Mouse (Mus musculus) stomach, postnatal 0 days (tissue): Measurements from ENCODE around the gene Appbp2. TPM values are rescaled to one million over a fixed set of nuclear protein-coding genes. Genes with fewer than 3 reads are reported as not detected.
A peak's percentile ranks its signal among the peaks of the same experiment; 100 is the strongest.

Experiments used
- ATAC-seq: fragments of 200-750 bp; cut with Nextera tagmentation; 2 replicates; pipeline ENCODE4 v1.8.0; 2017; ENCODE audit not compliant: low FRiP score, low TSS enrichment
- DNase-seq: peaks from one replicate; pipeline ENCODE4 v3.0.0-alpha.2; 2016; ENCODE audit warnings: low spot score
- H3K27ac ChIP-seq: fragments of 300-500 bp; sonication (generic); replicated peaks from 2 replicates; pipeline ENCODE4 v1.5.1; 2014; ENCODE audit warnings: mild to moderate bottlenecking, control low read depth
- H3K27me3 ChIP-seq: fragments of 300-500 bp; sonication (generic); 2 replicates; pipeline ENCODE4 v1.6.1; 2014; ENCODE audit warnings: low read length; ENCODE audit not compliant: control insufficient read depth, insufficient read depth
- H3K36me3 ChIP-seq: fragments of 300-500 bp; sonication (generic); 2 replicates; pipeline ENCODE4 v1.6.1; 2014; ENCODE audit warnings: low read length, mixed read lengths; ENCODE audit not compliant: control insufficient read depth, insufficient read depth
- H3K4me1 ChIP-seq: fragments of 300-500 bp; sonication (generic); replicated peaks from 2 replicates; pipeline ENCODE4 v1.6.1; 2014; ENCODE audit warnings: antibody characterized with exemption; ENCODE audit not compliant: control insufficient read depth, insufficient read depth
- H3K4me2 ChIP-seq: fragments of 300-500 bp; sonication (generic); replicated peaks from 2 replicates; pipeline ENCODE4 v1.6.1; 2014; ENCODE audit warnings: low read depth, mild to moderate bottlenecking, control low read depth, moderate library complexity
- H3K4me3 ChIP-seq: fragments of 300-500 bp; sonication (generic); 2 replicates; pipeline ENCODE4 v1.5.1; 2014; ENCODE audit warnings: low read depth, low read length, control low read depth
- H3K9ac ChIP-seq: fragments of 300-500 bp; sonication (generic); 2 replicates; pipeline ENCODE4 v1.6.1; 2014; ENCODE audit warnings: mild to moderate bottlenecking, low read length, control low read depth, mixed read lengths
- H3K9me3 ChIP-seq: fragments of 300-500 bp; sonication (generic); 2 replicates; pipeline ENCODE4 v1.6.1; 2016; ENCODE audit warnings: low read length; ENCODE audit not compliant: control insufficient read depth
- CTCF ChIP-seq: IDR thresholded peaks from 2 replicates; pipeline ENCODE4 v1.5.1; 2016; ENCODE audit warnings: antibody characterized with exemption, low read depth, mild to moderate bottlenecking, moderate library complexity
- EP300 ChIP-seq: optimal IDR thresholded peaks from 2 replicates; pipeline ENCODE3; 2016; ENCODE audit warnings: antibody characterized with exemption
- WGBS: fragments of 180-500 bp; shearing (Covaris S2); extraction: QIAGEN DNeasy Blood & Tissue Kit; methylation state at CpG from one replicate; pipeline ENCODE4 v1.1.7; 2014; 5-methylcytosine and 5-hydroxymethylcytosine counted together
- polyA plus RNA-seq: library from polyadenylated mRNA; unstranded; fragments of >200 nt; fragmentation: Nextera tagmentation; extraction: Ambion mirVana; gene quantifications from 2 replicates; pipeline ENCODE4 v1.2.1, GENCODE M21; 2015

Appbp2 gene
- 23.1 and 24.2 TPM in 2 replicates for polyA plus RNA-seq

DNA sequence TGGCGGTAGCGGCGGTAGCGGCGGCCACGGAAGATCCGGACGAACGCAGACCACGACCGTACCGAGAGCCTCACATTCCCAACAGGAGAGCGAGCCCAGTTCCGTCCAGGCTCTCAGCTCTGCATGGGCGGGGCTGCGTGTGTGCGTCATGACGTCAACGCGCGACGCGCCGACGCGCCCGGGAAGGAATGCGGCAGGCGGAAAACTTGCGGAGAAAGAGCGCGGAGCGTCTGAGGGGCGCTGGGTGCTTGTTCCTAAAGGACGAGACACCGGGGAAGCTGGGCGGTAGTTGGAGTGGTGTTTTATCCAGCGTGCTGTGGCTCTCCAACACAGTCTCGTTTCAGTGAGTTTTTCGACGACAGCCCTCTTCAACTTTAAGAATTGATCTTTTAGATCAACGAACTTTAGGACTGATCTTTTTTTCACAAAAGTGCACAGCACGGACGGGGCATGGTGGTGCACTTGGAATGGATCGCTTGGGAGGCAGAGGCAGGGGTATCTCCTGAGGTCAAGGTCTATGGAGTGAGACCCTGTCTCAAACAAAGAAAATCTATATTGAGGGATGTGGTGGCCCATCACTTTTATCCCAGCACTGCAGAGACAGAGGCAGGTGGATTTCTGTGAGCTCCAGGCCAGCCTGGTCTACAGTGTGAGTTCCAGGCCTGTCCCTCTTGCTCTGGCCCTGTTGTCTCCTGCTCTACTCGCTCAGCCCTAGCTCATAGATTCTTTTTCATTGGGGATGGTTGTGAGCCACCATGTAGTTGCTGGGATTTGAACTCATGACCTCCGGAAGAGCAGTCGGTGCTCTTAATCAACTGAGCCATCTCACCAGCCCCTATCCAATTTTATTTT, at the start of gene Appbp2:
TSS of gene Appbp2 (minus strand) at position 141 of the 852 bp plus-strand sequence.
- Histone ChIP-seq H3K9me3 (no peaks in the 10 kb centered on the region), H3K36me3 (no peaks in the 10 kb centered on the region), H3K4me1 (no peaks in the 10 kb centered on the region), H3K4me3 (peak within 1 kb of the TSS; percentile 66), H3K27me3 (no peaks in the 10 kb centered on the region), H3K9ac (peak within 1 kb of the TSS; percentile 82), H3K27ac (peak within 1 kb of the TSS; percentile 97), H3K4me2 (peak within 1 kb of the TSS; percentile 69)
- DNase-seq, result peak; percentile 95
- no peak for TF ChIP-seq EP300
- no peak for TF ChIP-seq CTCF
- 5% methylated on average over 44 of the region's 48 CpGs for WGBS
- ATAC-seq, result peak; percentile 97

DNA sequence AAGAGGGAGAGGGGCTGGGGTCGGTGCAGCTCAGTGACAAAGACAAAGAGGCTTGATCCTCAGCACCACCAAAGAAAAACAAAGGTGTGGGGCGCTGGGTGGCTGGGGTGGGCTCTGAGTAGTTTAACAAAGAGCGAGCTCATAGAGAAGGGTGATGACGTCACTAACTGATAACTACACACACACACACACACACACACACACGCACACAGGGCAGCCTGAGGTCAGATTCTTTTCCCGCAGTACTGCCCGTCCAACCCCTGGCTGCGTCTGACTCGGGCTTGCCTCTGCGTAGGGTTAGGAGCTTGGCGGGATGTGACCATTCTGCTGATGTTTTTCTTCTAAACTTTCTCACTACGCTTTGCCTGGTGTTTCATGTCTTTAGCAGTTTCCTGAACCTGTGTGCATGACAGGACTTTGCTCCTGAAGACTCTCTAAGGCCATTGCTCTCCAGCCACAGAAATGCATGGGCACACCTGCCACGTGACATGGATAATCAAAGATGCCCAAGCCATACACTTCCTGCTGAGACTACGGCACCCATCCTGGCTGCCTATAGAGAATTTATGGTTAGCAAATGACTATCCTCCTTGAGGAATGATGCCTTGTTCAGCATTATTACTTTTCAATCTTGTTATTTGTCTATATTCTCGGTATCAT, 46.4 kb upstream of the Appbp2 start:
- 56% methylated on average over 15 of the region's 15 CpGs for whole genome bisulfite sequencing
- TF ChIP-seq CTCF, result no peak
- no peak for TF ChIP-seq EP300
- no peaks in the 10 kb centered on the region for H3K9me3 ChIP-seq
- H3K4me1 ChIP-seq, result no peaks in the 10 kb centered on the region
- no peaks in the 10 kb centered on the region for H3K36me3 ChIP-seq
- no peak overlapping the region for H3K4me2 ChIP-seq
- ATAC-seq (peak; percentile 73), DNase-seq (peak; percentile 55)
- H3K4me3 ChIP-seq, result no peak overlapping the region
- H3K9ac ChIP-seq, result no peak overlapping the region
- no peaks in the 10 kb centered on the region for H3K27me3 ChIP-seq
- H3K27ac ChIP-seq, result no peak overlapping the region

DNA sequence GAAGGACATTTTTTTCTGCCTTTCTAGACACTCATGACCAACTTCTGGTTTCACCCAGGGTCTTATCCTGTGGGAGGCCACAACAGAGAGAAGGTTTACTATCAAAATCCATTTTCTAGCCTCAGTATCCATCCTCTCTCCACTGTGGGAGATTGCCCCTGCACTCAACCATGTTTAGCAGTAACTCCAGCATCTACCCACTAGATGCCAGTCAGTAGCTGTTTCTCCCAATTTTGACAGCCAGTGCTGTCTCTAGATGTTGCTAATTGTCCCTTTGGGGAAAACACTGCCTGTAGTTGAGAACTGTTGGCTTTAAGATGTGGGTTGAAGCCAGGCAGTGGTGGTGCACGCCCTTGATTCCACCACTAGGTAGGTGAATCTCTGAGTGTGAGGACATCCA, 43.2 kb upstream of the Appbp2 start:
- no peak overlapping the region for H3K4me3 ChIP-seq
- no peak overlapping the region for H3K4me2 ChIP-seq
- ATAC-seq (no peak), DNase-seq (no peak)
- 68% methylated on average over 1 of the region's 1 CpGs for WGBS
- TF ChIP-seq EP300 (no peak), CTCF (no peak)
- no peaks in the 10 kb centered on the region for H3K36me3 ChIP-seq
- no peaks in the 10 kb centered on the region for H3K4me1 ChIP-seq
- no peaks in the 10 kb centered on the region for H3K9me3 ChIP-seq
- H3K27me3 ChIP-seq, result no peaks in the 10 kb centered on the region
- no peak overlapping the region for H3K9ac ChIP-seq
- no peak overlapping the region for H3K27ac ChIP-seq

DNA sequence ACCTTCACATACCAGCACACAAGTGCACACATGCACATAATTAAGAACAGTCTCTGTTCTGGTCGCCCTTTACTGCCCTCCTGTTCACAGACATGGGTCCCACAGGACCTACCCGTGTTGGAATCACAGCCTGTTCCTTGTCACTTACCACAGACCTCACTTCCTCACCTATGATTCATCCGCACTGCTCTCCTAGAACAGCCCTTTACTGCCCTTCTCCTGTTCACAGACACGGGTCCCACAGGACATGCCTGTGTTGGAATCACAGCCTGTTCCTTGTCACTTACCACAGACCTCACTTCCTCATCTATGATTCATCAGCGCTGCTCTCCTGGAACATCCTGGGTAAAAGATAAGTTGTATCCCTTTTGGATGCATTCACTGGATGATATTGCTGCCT, 42.7 kb upstream of the Appbp2 start:
- TF ChIP-seq EP300 (no peak), CTCF (no peak)
- H3K4me1 ChIP-seq, result no peaks in the 10 kb centered on the region
- ATAC-seq (peak; percentile 41; the same call in 1 of the 2 replicates), DNase-seq (no peak)
- no peak overlapping the region for H3K9ac ChIP-seq
- no peaks in the 10 kb centered on the region for H3K9me3 ChIP-seq
- 0 out of 2 replicates have a peak overlapping the region, but pooled peaks have one; percentile 8 for H3K27ac ChIP-seq
- H3K4me2 ChIP-seq, result no peak overlapping the region
- WGBS, result 69% methylated on average over 5 of the region's 5 CpGs
- H3K36me3 ChIP-seq, result no peaks in the 10 kb centered on the region
- H3K4me3 ChIP-seq, result no peak overlapping the region
- H3K27me3 ChIP-seq, result no peaks in the 10 kb centered on the region

DNA sequence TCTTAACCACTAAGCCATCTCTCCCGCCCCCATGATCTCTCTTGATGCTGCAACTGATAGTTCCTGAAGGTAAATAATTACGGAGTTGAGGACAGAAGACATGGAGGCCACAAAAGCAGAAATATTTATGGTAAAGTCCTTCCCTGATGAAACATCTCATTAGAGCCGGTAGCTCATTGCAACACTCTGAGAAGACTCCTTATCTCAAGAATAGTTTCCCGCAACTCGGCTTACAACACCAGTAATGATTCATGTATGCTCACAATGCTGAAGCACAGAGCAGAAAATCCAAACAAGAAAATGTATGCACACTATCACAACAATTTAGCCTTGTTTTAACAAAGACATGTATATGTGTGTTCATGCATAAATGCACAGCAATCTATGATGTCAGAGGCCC, 40.2 kb upstream of the Appbp2 start:
- no peaks in the 10 kb centered on the region for H3K4me1 ChIP-seq
- H3K27ac ChIP-seq, result no peak overlapping the region
- H3K36me3 ChIP-seq, result no peaks in the 10 kb centered on the region
- H3K4me3 ChIP-seq, result no peak overlapping the region
- no peaks in the 10 kb centered on the region for H3K27me3 ChIP-seq
- ATAC-seq, result no peak
- no peaks in the 10 kb centered on the region for H3K9me3 ChIP-seq
- no peak overlapping the region for H3K9ac ChIP-seq
- 69% methylated on average over 5 of the region's 5 CpGs for WGBS
- no peak overlapping the region for H3K4me2 ChIP-seq
- no peak for TF ChIP-seq EP300
- DNase-seq, result no peak

DNA sequence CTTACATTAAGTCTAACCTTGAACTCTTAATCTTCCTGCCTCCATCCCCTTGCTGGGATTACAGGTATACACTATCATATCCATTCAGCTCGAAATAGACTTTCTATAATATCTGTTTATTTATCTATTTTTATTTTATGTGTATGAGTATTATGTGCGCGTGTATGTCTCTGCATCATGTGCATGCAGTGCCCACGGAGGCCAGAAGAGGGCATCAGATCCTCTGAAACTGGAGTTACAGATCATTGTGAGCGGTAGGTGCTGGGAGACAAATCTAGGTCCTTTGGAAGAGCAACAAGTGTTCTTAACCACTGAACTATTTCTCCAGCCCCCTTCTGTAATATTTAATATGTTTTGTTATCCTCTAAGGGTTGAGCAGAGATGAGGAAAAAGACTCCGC, 38.4 kb upstream of the Appbp2 start:
- 76% methylated on average over 6 of the region's 6 CpGs for WGBS

More for the DNA sequence above, 38.4 kb upstream of the Appbp2 start:
- no peaks in the 10 kb centered on the region for H3K4me1 ChIP-seq
- ATAC-seq (no peak), DNase-seq (no peak)
- no peak overlapping the region for H3K27ac ChIP-seq
- H3K27me3 ChIP-seq, result no peaks in the 10 kb centered on the region
- no peak overlapping the region for H3K4me3 ChIP-seq
- H3K4me2 ChIP-seq, result no peak overlapping the region
- no peaks in the 10 kb centered on the region for H3K36me3 ChIP-seq
- TF ChIP-seq EP300 (no peak), CTCF (peak; percentile 61)
- no peak overlapping the region for H3K9ac ChIP-seq
- H3K9me3 ChIP-seq, result no peaks in the 10 kb centered on the region
